Mouse (Mus musculus) bone marrow macrophage, adult 2 months (primary cell): ENCODE measurements around the gene Rnf43.

Experiments
- CTCF ChIP-seq: IDR thresholded peaks from 2 replicates; pipeline ENCODE4 v1.5.1; 2012; ENCODE audit warnings: low read depth, mild to moderate bottlenecking, low read length, moderate library complexity
- POLR2A ChIP-seq: IDR thresholded peaks from 2 replicates; pipeline ENCODE4 v1.6.1; 2012; ENCODE audit warnings: mild to moderate bottlenecking, low read depth, low read length, borderline replicate concordance

DNA sequence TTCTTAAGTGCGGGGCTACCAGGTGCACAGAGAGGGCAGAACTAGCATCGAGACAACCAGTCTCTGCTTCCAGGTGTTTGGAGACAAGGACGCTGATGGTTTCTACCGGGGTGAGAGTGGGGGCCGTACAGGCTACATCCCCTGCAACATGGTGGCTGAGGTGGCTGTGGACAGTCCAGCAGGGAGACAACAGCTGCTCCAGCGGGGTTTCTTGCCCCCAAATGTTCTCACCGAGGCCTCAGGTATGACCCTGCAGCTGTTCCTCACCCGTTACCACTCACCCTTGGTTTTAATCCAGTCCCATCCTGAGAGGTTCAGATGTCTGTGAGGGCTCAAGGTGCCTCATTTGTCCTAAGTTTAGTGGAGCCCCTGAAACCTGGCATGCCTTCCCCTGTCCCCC lies 117.6 kb downstream of the Rnf43 start:
- TF ChIP-seq CTCF (no peak), POLR2A (no peak)
